Mouse (Mus musculus) adrenal gland, postnatal 36 days (tissue): ENCODE results near the gene Pip4k2b. TPM values are rescaled to one million over a fixed set of nuclear protein-coding genes. Genes with fewer than 3 reads are reported as not detected.

Experiments used
- DNase-seq, 2 experiments: peaks; one replicate each; pipeline ENCODE4 v3.0.0; 2021; ENCODE audit warnings: mixed read lengths in 1 of 2
- microRNA-seq: library from miRNA; unstranded; fragments of <30 nt; microRNA quantifications from one replicate; pipeline ENCODE4 v1.2.0, GENCODE M21; 2021
- total RNA-seq, 2 experiments: library from RNA; stranded (reverse); gene quantifications; 2 replicates each; pipeline ENCODE4 v1.2.3; 2021

Pip4k2b gene
- total RNA-seq, 2 experiments from 2014 or later, result 27.5 to 29.6 TPM

DNA sequence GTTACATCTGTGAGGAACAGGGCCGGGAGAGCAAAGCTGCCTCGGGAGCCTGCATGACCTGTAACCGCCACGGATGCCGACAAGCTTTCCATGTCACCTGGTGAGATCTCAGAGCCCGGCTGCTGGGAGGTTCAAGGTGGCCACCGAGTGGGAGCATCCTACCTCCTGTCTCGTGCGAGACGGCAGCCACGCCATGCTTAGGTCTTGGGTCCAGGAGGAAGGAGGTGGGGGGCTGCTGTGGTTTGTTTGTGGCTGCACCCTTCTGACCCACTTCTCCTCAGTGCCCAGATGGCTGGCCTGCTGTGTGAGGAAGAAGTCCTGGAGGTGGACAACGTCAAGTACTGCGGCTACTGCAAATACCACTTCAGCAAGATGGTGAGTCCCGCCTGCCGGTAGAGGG lies 77.7 kb downstream of the Pip4k2b start:
- no peak for DNase-seq

DNA sequence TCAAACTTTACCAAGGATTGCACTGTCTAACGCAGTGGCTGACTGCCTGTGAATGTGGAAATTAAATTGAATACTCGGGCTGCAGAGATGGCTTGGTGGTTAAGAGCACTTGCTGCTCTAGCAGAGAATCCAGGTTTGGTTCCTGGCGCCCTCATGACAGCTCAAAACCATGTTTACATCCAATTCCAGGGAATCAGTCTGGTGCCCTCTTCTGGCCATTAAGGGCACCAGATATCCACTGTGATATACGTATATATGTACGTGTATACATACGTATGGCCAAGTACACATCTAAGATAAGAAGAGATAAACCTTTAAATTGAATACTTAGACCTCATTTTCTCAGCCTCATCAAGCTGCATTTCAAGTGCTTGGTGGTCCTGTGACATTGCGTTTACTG lies 78.3 kb downstream of the Pip4k2b start:
- no peak for DNase-seq

DNA sequence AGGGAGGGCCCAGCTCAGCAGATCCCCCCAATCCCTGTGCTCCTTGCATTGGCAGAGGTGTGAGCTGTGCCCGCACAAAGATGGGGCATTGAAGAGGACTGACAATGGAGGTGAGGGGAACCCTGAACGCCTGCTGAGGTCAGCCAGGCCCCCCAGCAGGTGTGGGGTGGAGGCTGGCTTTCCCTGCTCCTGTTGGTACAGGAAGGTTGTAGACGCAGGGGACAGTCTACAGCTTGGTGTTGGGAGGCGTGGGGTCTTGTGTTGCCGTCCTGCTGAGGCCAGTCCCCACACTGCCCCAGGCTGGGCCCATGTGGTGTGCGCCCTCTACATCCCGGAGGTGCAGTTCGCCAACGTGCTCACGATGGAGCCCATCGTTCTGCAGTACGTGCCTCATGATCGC lies 79.1 kb downstream of the Pip4k2b start:
- DNase-seq, result no peak

Small RNA genes within 50 kb of the gene (microRNA-seq; reads per million reads assigned to microRNA genes)
- gene Mir6927 (0.75 reads per million), gene Mir8102 (not detected)

Other genes with a start within 250 kb of the Pip4k2b start
- under 1 TPM in 1 of 2 experiments, not detected in 1; 0.33 TPM for gene 4933428G20Rik, start 244.4 kb downstream of the Pip4k2b start, total RNA-seq
- 10 to 100 TPM in 1 of 2 experiments, 1 to 10 TPM in 1; 6.8 to 14.5 TPM for gene Srcin1, start 168.5 kb downstream of the Pip4k2b start, total RNA-seq
- 1 to 10 TPM; 4.9 to 5.8 TPM for gene Epop, start 115.0 kb downstream of the Pip4k2b start, total RNA-seq
- gene Mllt6, start 81.3 kb downstream of the Pip4k2b start, total RNA-seq, result 10 to 100 TPM; 38.6 to 41.5 TPM
- gene Cisd3, start 58.9 kb downstream of the Pip4k2b start, total RNA-seq, result 100 to 1,000 TPM; 187 to 222 TPM
- gene Pcgf2, start 44.2 kb downstream of the Pip4k2b start, total RNA-seq, result 10 to 100 TPM; 25.7 to 28.5 TPM
- gene Psmb3, start 41.3 kb downstream of the Pip4k2b start, total RNA-seq, result 100 to 1,000 TPM; 227 to 235 TPM
- gene Cwc25, start 21.9 kb upstream of the Pip4k2b start, total RNA-seq, result 10 to 100 TPM; 20.2 to 26.3 TPM
- not detected for gene 1700001P01Rik, start 31.2 kb upstream of the Pip4k2b start, total RNA-seq
- 100 to 1,000 TPM; 851 to 921 TPM for gene Rpl23, start 37.7 kb upstream of the Pip4k2b start, total RNA-seq
- 100 to 1,000 TPM; 103 to 128 TPM for gene Lasp1, start 54.3 kb upstream of the Pip4k2b start, total RNA-seq
- gene B230217C12Rik, start 96.1 kb upstream of the Pip4k2b start, total RNA-seq, result 1 to 10 TPM; 2.8 to 3.6 TPM
- gene Fbxo47, start 139.4 kb upstream of the Pip4k2b start, total RNA-seq, result 1 to 10 TPM in 1 of 2 experiments, under 1 TPM in 1; 0.63 to 1.6 TPM
- 10 to 100 TPM in 1 of 2 experiments, 1 to 10 TPM in 1; 7.1 to 17.2 TPM for gene Plxdc1, start 241.7 kb upstream of the Pip4k2b start, total RNA-seq